Mouse (Mus musculus) CH12.LX (cell line): ENCODE measurements around the gene Amy1. TPM values are rescaled to one million over a fixed set of nuclear protein-coding genes. Genes with fewer than 3 reads are reported as not detected.
"Not testable (repeated sequence)": the region's sequence is repeated elsewhere in the genome, so short reads cannot be mapped to it uniquely, and the experiment has no call there.

Experiments used
- DNase-seq: peaks from one replicate; pipeline ENCODE4 v3.0.0-alpha.2; 2013; ENCODE audit errors: extremely low read depth
- H3K27ac ChIP-seq: 2 replicates; pipeline ENCODE4 v1.5.1; 2012; ENCODE audit warnings: low read depth, mild to moderate bottlenecking, control low read depth, moderate library complexity; ENCODE audit not compliant: insufficient read depth
- H3K27me3 ChIP-seq: replicated peaks from 2 replicates; pipeline ENCODE3; 2012; ENCODE audit warnings: inconsistent platforms
- H3K36me3 ChIP-seq, 2 experiments: replicated peaks in 1 of 2; 2 replicates each; pipeline versions ENCODE3 to v1.6.1; 2012; ENCODE audit warnings: inconsistent platforms in 1 of 2, low read length in 1 of 2, mild to moderate bottlenecking in 1 of 2, mixed read lengths in 1 of 2, moderate library complexity in 1 of 2; ENCODE audit not compliant: control insufficient read depth in 1 of 2, insufficient read depth in 1 of 2
- H3K4me1 ChIP-seq, 2 experiments: 2 replicates each; pipeline ENCODE4 v1.6.1; 2012; ENCODE audit warnings: inconsistent platforms in 1 of 2, moderate library complexity in 1 of 2; ENCODE audit not compliant: insufficient read depth in 2 of 2, control insufficient read depth in 1 of 2
- H3K4me2 ChIP-seq: 2 replicates; pipeline ENCODE4 v1.6.1; 2012; ENCODE audit warnings: low read depth, mild to moderate bottlenecking, control low read depth; ENCODE audit not compliant: poor library complexity, insufficient read depth, severe bottlenecking
- H3K4me3 ChIP-seq, 3 experiments: fragments of 150-350 bp in 1 of 3; sonication (generic) in 1 of 3; replicated peaks in 1 of 3; 2 replicates each; pipeline versions ENCODE3 to v1.5.1; 2011 to 2012; ENCODE audit warnings: low read depth in 2 of 3, low read length in 2 of 3, mild to moderate bottlenecking in 2 of 3, moderate library complexity in 2 of 3, control low read depth in 1 of 3, improper control_type of control experiment in 1 of 3, inconsistent platforms in 1 of 3, mixed read lengths in 1 of 3; ENCODE audit not compliant: poor library complexity in 1 of 3
- H3K79me2 ChIP-seq: replicated peaks from 2 replicates; pipeline ENCODE4 v1.6.1; 2012; ENCODE audit warnings: mild to moderate bottlenecking, moderate library complexity; ENCODE audit not compliant: control insufficient read depth, poor library complexity, insufficient read depth, severe bottlenecking; ENCODE audit errors: extremely low read depth
- H3K9ac ChIP-seq: 2 replicates; pipeline ENCODE4 v1.6.1; 2012; ENCODE audit warnings: low read depth, mild to moderate bottlenecking, control low read depth, moderate library complexity; ENCODE audit not compliant: insufficient read depth
- H3K9me3 ChIP-seq: replicated peaks from 2 replicates; pipeline ENCODE3; 2012; ENCODE audit warnings: low read length, inconsistent platforms, mixed read lengths
- GABPA ChIP-seq: IDR thresholded peaks from 2 replicates; pipeline ENCODE4 v1.6.1; 2012; ENCODE audit warnings: low read depth, low read length, improper control_type of control experiment, inconsistent platforms; ENCODE audit not compliant: insufficient replicate concordance
- IRF4 ChIP-seq: IDR thresholded peaks from 2 replicates; pipeline ENCODE4 v1.6.1; 2014; ENCODE audit warnings: low read depth, mild to moderate bottlenecking, inconsistent platforms, low read length, improper control_type of control experiment
- POLR2A ChIP-seq: IDR thresholded peaks from 2 replicates; pipeline ENCODE4 v1.6.1; 2011; ENCODE audit warnings: low read depth, mild to moderate bottlenecking, improper control_type of control experiment, low read length
- POLR2AphosphoS2 ChIP-seq: IDR thresholded peaks from 2 replicates; pipeline ENCODE4 v1.6.1; 2011; ENCODE audit warnings: low read depth, low read length, improper control_type of control experiment
- RCOR1 ChIP-seq: conservative IDR thresholded peaks from 2 replicates; pipeline ENCODE4 v1.6.1; 2012; ENCODE audit warnings: low read depth, mild to moderate bottlenecking, inconsistent platforms, low read length, improper control_type of control experiment
- TCF12 ChIP-seq: IDR thresholded peaks from 2 replicates; pipeline ENCODE4 v1.6.1; 2014; ENCODE audit warnings: low read depth, mild to moderate bottlenecking, inconsistent platforms, low read length, improper control_type of control experiment
- dilution Hi-C: fragments of 300-500 bp; cut with MboI; formaldehyde crosslinking; loops from 2 replicates; pipeline ENCODE4 v1.14.3; 2020; ENCODE audit warnings: low sequenced_read_pairs; ENCODE audit not compliant: extremely low pct_unique_long_range_greater_than_20kb, extremely low pct_ligation_motif_present
- in situ Hi-C: fragments of 300-500 bp; cut with MboI; formaldehyde crosslinking; loops from 3 replicates; pipeline ENCODE4 v1.14.3; 2019; ENCODE audit warnings: low sequenced_read_pairs, low pct_ligation_motif_present, low pct_unique_long_range_greater_than_20kb, mixed read lengths
- polyA plus RNA-seq: library from polyadenylated mRNA; unstranded; fragments of >175 nt; gene quantifications from 2 replicates; pipeline ENCODE4 v1.2.1, GENCODE M21; 2012; ENCODE audit warnings: low read depth; ENCODE audit not compliant: insufficient read length
- total RNA-seq, 2 experiments: library from RNA; depleted of rRNA; stranded (reverse); fragments of 300-350 nt in 1 of 2; fragments of >200 nt in 1 of 2; gene quantifications; 2 replicates each; pipeline ENCODE4 v1.2.3; 2012 to 2014

The Amy1 gene
- total and polyA plus RNA-seq, 3 experiments = 0.17 to 2.1 (median 0.71) TPM

DNA sequence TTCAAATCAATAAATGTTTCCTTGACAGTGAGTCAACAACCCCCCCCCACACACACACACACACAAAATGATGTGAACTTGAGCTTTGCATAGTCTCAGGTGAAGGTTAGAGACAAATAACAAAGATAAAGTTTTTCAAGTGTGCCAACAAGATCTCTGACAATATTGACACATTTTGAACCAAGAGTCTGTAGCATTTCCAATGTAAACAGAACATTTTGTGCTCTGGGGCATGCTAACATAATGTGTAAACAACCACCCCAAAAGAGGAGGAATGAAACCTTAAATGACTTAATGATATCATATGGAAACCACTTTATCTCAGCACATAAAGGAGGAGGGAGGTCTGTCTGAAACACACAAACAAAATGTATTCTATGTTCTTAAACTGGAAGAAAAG, 66.8 kb downstream of the Amy1 start:
- dilution Hi-C loops = no loop called here
- Histone ChIP-seq H3K79me2 (no peaks in the 10 kb centered on the region), H3K9me3 (peaks cover 9% of the 10 kb centered on the region), H3K4me2 (no peak overlapping the region), H3K36me3 (no peaks in the 10 kb centered on the region), H3K27ac (no peak overlapping the region), H3K4me3 (no peak overlapping the region), H3K27me3 (no peaks in the 10 kb centered on the region)
- no peak for TF ChIP-seq RCOR1
- TF ChIP-seq POLR2AphosphoS2 = no peak
- no peak for TF ChIP-seq TCF12
- no peak for TF ChIP-seq IRF4
- TF ChIP-seq GABPA = no peak
- no peak for TF ChIP-seq POLR2A
- TF ChIP-seq, all 38 proteins: peak for 0
- in situ Hi-C loops = no loop called here
- no peaks in the 10 kb centered on the region for H3K4me1 ChIP-seq
- no peak overlapping the region for H3K9ac ChIP-seq
- no peak for DNase-seq

DNA sequence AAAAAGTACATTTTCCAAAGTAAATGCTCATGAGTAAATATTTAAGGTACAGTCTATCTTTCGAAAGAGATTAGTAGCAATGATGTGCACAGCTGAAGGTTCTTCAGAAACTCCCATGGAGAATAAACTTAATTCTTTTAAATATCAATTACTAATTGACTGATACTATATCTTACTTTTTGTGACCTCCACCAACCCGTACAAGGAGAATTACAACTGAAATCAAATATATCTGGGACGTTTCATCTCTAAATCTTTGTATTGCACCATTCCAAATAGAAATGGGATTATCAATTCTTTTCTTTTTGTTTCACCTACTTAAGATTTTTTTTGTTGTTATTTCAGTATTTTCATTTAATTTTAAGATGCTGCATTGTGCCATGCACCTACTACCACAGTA, 74.2 kb downstream of the Amy1 start, which contains the start of gene Amy2a1:
Gene Amy2a1, minus strand, starts transcription at position 101 of the 400 bp plus-strand sequence.
- H3K36me3 ChIP-seq, in situ Hi-C loops, H3K79me2 ChIP-seq, H3K9me3 ChIP-seq, DNase-seq, H3K4me2 ChIP-seq, dilution Hi-C loops, H3K27ac ChIP-seq, H3K4me3 ChIP-seq, H3K27me3 ChIP-seq, H3K9ac ChIP-seq, H3K4me1 ChIP-seq: not testable (repeated sequence)

Other genes starting within 250 kb of the Amy1 start
- gene Amy2a1, start 74.3 kb downstream of the Amy1 start, total RNA-seq (2012; rRNA removed) = not detected in 2 replicates
- not detected in 2 replicates for gene Amy2a1, start 74.3 kb downstream of the Amy1 start, total RNA-seq (2014; rRNA removed)
- gene Amy2a1, start 74.3 kb downstream of the Amy1 start, polyA plus RNA-seq = not detected in 2 replicates
- 10.3 and 12.2 TPM in 2 replicates for gene Rnpc3, start 23.4 kb upstream of the Amy1 start, total RNA-seq (2012; rRNA removed)
- gene Rnpc3, start 23.4 kb upstream of the Amy1 start, total RNA-seq (2014; rRNA removed) = 18.0 and 27.6 TPM in 2 replicates
- 21.5 and 24.2 TPM in 2 replicates for gene Rnpc3, start 23.4 kb upstream of the Amy1 start, polyA plus RNA-seq